Mouse (Mus musculus) erythroblast, embryonic 14.5 days (primary cell): ENCODE results near the gene Ppp1r3d.

Experiments used
- GATA1 ChIP-seq: IDR thresholded peaks from 2 replicates; pipeline ENCODE4 v1.6.1; 2012; ENCODE audit warnings: low read length, inconsistent platforms, mixed read lengths
- TAL1 ChIP-seq: IDR thresholded peaks from 3 replicates; pipeline ENCODE4 v1.6.1; 2012; ENCODE audit warnings: low read length, inconsistent platforms, mixed read lengths

GRCm38 (mm10) chr2:178416970-178417369 lies 2.7 kb upstream of the Ppp1r3d start:
- TF ChIP-seq GATA1 (no peak), TAL1 (no peak)
